Mouse (Mus musculus) right cerebral cortex, adult 18-20 months (tissue): ENCODE data around the gene Gm3005.
"Not testable (repeated sequence)": the region's sequence is repeated elsewhere in the genome, so short reads cannot be mapped to it uniquely, and the experiment has no call there.

Source experiments
- DNase-seq: peaks from one replicate; pipeline ENCODE4 v3.0.0; 2022; ENCODE audit warnings: mixed read lengths

The Gm3005 gene

GRCm38 (mm10) chr14:3427803-3428202 is at the start of gene Gm3005:
Gm3005 (plus strand) TSS chr14:3428103.
- not testable (repeated sequence) for DNase-seq

- not testable (repeated sequence) for DNase-seq
Observed at GRCm38 (mm10) chr14:3394793-3395192, 33.1 kb upstream of the Gm3005 start, which contains the start of gene Gm10413. Gm10413 (plus strand) TSS chr14:3395093.

DNA sequence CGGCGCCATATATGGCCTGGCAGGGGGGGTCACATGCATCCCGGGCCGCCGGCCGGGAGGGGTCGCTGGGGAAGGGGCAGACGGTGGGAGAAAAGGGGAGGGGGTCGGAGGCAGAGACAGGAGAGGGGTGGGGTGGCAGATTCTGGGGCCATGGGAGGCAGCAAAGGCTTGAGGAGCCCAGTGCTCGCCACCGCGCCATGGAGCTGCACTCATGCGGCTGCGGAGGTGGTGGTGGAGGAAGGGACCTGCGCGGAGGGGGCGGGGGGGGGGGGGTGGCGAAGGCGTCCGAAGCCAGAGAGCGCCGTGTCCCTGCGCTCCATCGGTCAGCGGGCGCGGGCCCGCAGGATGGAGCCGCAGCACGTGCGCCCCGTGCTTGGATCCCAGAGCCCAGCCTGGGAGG is 15.6 kb upstream of the Gm3005 start, which contains the start of gene Gm10409:
Gm10409 (plus strand) TSS at position 301 of the 400 bp plus-strand sequence.
- not testable (repeated sequence) for DNase-seq

GRCm38 (mm10) chr14:3449079-3449478 is 21.2 kb downstream of the Gm3005 start, which contains the start of gene Gm10408:
Gm10408 (plus strand) TSS chr14:3449379.
- not testable (repeated sequence) for DNase-seq

GRCm38 (mm10) chr14:3634212-3634611 is 206.3 kb downstream of the Gm3005 start, which contains the start of gene Gm3012:
Gm3012 (plus strand) TSS chr14:3634512.
- DNase-seq: not testable (repeated sequence)
